19 mouse cellular contexts compared by ENCODE assay signal in genomic region chr6:113878510-113879128, GRCm38 (mm10).
A peak's percentile ranks its signal among the peaks of the same experiment; 100 is the strongest.
DNase-seq lines count a peak whose midpoint lies in the region; ATAC-seq and TF ChIP-seq lines count a peak whose summit lies in the region.
"Had no signal": no experiment of that assay in that cellular context is flagged by ENCODE, and none has a peak within 500 bp of the region (broad histone marks: within the 10 kb centered on the region; RNA-seq: fewer than 3 reads in every experiment).

No protein-coding gene starts in this region.

- H3K9ac ChIP-seq in liver, embryonic 13.5 days = no peak overlapping the region
- no peak overlapping the region for H3K9ac ChIP-seq in liver, embryonic 15.5 days
- H3K9ac ChIP-seq: forebrain, embryonic 13.5 days; hindbrain, embryonic 12.5 days; hindbrain, embryonic 15.5 days had no signal

- TF ChIP-seq POLR2A in cerebellum, adult 2 months (IDR thresholded peaks at IDR 0.05; ENCODE audit: borderline replicate concordance, insufficient read depth, low read length) = no peak

- H3K27ac ChIP-seq in cerebellum, adult 2 months (ENCODE audit: insufficient read depth, low read length) = peak overlapping the region; percentile 25; the same call in 1 of the 2 replicates
- no peak overlapping the region for H3K27ac ChIP-seq in liver, embryonic 13.5 days
- H3K27ac ChIP-seq in liver, embryonic 15.5 days (replicated peaks) = peak overlapping the region; percentile 43; the same call in 1 of the 2 replicates
- H3K27ac ChIP-seq: forebrain, embryonic 10.5 days; forebrain, embryonic 13.5 days; gastrocnemius, adult 2 months; hindbrain, embryonic 12.5 days; hindbrain, embryonic 15.5 days had no signal

- H3K4me2 ChIP-seq in liver, embryonic 13.5 days = no peak overlapping the region
- peak overlapping the region; percentile 2; the same call in 1 of the 2 replicates for H3K4me2 ChIP-seq in liver, embryonic 15.5 days
- H3K4me2 ChIP-seq: forebrain, embryonic 13.5 days; heart, embryonic 11.5 days; hindbrain, embryonic 12.5 days; hindbrain, embryonic 15.5 days had no signal

- WGBS in cerebellum, adult 2 months = 45% methylated on average over 8 of the region's 8 CpGs
- WGBS in liver, embryonic 13.5 days (ENCODE audit: insufficient replicate concordance) = 57% methylated on average over 8 of the region's 8 CpGs
- 52% methylated on average over 8 of the region's 8 CpGs for WGBS in liver, embryonic 15.5 days (ENCODE audit: insufficient replicate concordance)

- TF ChIP-seq CTCF in cerebellum, adult 2 months (IDR thresholded peaks at IDR 0.05; ENCODE audit: borderline replicate concordance, insufficient read depth, low read depth, low read length) = no peak

- ATAC-seq in cerebellum, adult (ENCODE audit: insufficient number of reproducible peaks, low FRiP score, low TSS enrichment) = no peak
- peak; percentile 37 for ATAC-seq in liver, embryonic 13.5 days (ENCODE audit: low read depth)
- ATAC-seq in liver, embryonic 15.5 days (ENCODE audit: insufficient read depth) = peak; percentile 68
- ATAC-seq: activated CD4-positive, CD25-positive, alpha-beta regulatory T cell, adult 4 months; forebrain, embryonic 13.5 days; forebrain, embryonic 16.5 days had no signal

- H3K4me3 ChIP-seq in cerebellum, adult 2 months (replicated peaks; ENCODE audit: insufficient read depth, low read depth, low read length) = no peak overlapping the region
- H3K4me3 ChIP-seq in liver, embryonic 13.5 days (replicated peaks) = no peak overlapping the region
- no peak overlapping the region for H3K4me3 ChIP-seq in liver, embryonic 15.5 days (replicated peaks)
- H3K4me3 ChIP-seq: forebrain, embryonic 10.5 days; forebrain, embryonic 13.5 days; gastrocnemius, adult 2 months; hindbrain, embryonic 12.5 days; hindbrain, embryonic 15.5 days had no signal

- H3K36me3 ChIP-seq in liver, embryonic 13.5 days = no peaks in the 10 kb centered on the region
- no peaks in the 10 kb centered on the region for H3K36me3 ChIP-seq in liver, embryonic 15.5 days (replicated peaks)
- H3K36me3 ChIP-seq: forebrain, embryonic 10.5 days; hindbrain, embryonic 12.5 days; hindbrain, embryonic 15.5 days had no signal

- no peaks in the 10 kb centered on the region for H3K9me3 ChIP-seq in liver, embryonic 13.5 days (replicated peaks)
- H3K9me3 ChIP-seq in liver, embryonic 15.5 days (replicated peaks) = no peaks in the 10 kb centered on the region
- H3K9me3 ChIP-seq: forebrain, embryonic 10.5 days; forebrain, embryonic 13.5 days; hindbrain, embryonic 12.5 days; hindbrain, embryonic 15.5 days had no signal

- peaks cover 81% of the 10 kb centered on the region for H3K4me1 ChIP-seq in cerebellum, adult 2 months (ENCODE audit: control insufficient read depth, insufficient read depth, low read length)
- 0 out of 2 replicates have a peak, but pooled peaks cover 5% of the 10 kb centered on the region for H3K4me1 ChIP-seq in liver, embryonic 13.5 days (replicated peaks)
- 0 out of 2 replicates have a peak, but pooled peaks cover 6% of the 10 kb centered on the region for H3K4me1 ChIP-seq in liver, embryonic 15.5 days (replicated peaks)

- H3K27me3 ChIP-seq in cerebellum, adult 2 months (ENCODE audit: control insufficient read depth, insufficient read depth, low read length) = no peaks in the 10 kb centered on the region
- H3K27me3 ChIP-seq in liver, embryonic 13.5 days = no peaks in the 10 kb centered on the region
- H3K27me3 ChIP-seq in liver, embryonic 15.5 days = no peaks in the 10 kb centered on the region
- H3K27me3 ChIP-seq: forebrain, embryonic 13.5 days; hindbrain, embryonic 15.5 days had no signal

- DNase-seq in cerebellum, adult 2 months = peak in 1 of 2 experiments; percentile 30
- DNase-seq in liver, embryonic 13.5 days = no peak
- no peak for DNase-seq in liver
- DNase-seq in left cerebral cortex, adult 11 months (ENCODE audit: low spot score) = no peak
- DNase-seq: adrenal gland, adult 8-10 months; adrenal gland, postnatal 25 days; cerebellum, adult 9-11 months; gastrocnemius, adult 2 months; gastrocnemius, postnatal 14 days; heart, adult 11 months had no signal
